Mouse (Mus musculus) lung, embryonic 16.5 days (tissue): ENCODE data around the gene Mapk6. TPM values are rescaled to one million over a fixed set of nuclear protein-coding genes. Genes with fewer than 3 reads are reported as not detected.

Experiments
- ATAC-seq: fragments of 200-750 bp; cut with Nextera tagmentation; 2 replicates; pipeline ENCODE4 v1.8.0; 2017; ENCODE audit warnings: low read depth, mild to moderate bottlenecking, moderate library complexity
- H3K27ac ChIP-seq: fragments of 300-500 bp; sonication (generic); 2 replicates; pipeline ENCODE4 v1.5.1; 2014; ENCODE audit warnings: mild to moderate bottlenecking, control low read depth, low read length
- H3K27me3 ChIP-seq: fragments of 300-500 bp; sonication (generic); 2 replicates; pipeline ENCODE4 v1.6.1; 2014; ENCODE audit warnings: low read depth, low read length, mixed read lengths; ENCODE audit not compliant: control insufficient read depth, insufficient read depth
- H3K36me3 ChIP-seq: fragments of 300-500 bp; sonication (generic); 2 replicates; pipeline ENCODE4 v1.6.1; 2014; ENCODE audit warnings: low read length; ENCODE audit not compliant: control insufficient read depth, insufficient read depth
- H3K4me1 ChIP-seq: fragments of 300-500 bp; sonication (generic); replicated peaks from 2 replicates; pipeline ENCODE4 v1.6.1; 2014; ENCODE audit warnings: low read length, mixed read lengths; ENCODE audit not compliant: control insufficient read depth, insufficient read depth
- H3K4me2 ChIP-seq: fragments of 300-500 bp; sonication (generic); 2 replicates; pipeline ENCODE4 v1.6.1; 2014; ENCODE audit warnings: low read depth, low read length, control low read depth
- H3K4me3 ChIP-seq: fragments of 300-500 bp; sonication (generic); 2 replicates; pipeline ENCODE4 v1.5.1; 2014; ENCODE audit warnings: mild to moderate bottlenecking, low read length, control low read depth
- H3K9ac ChIP-seq: fragments of 300-500 bp; sonication (generic); 2 replicates; pipeline ENCODE4 v1.6.1; 2014; ENCODE audit warnings: low read length, control low read depth
- H3K9me3 ChIP-seq: fragments of 300-500 bp; sonication (generic); 2 replicates; pipeline ENCODE4 v1.6.1; 2016; ENCODE audit warnings: low read length; ENCODE audit not compliant: control insufficient read depth
- WGBS: fragments of 180-500 bp; shearing (Covaris S2); extraction: QIAGEN DNeasy Blood & Tissue Kit; methylation state at CpG from one replicate; pipeline ENCODE4 v1.1.7; 2014; 5-methylcytosine and 5-hydroxymethylcytosine counted together
- polyA plus RNA-seq: library from polyadenylated mRNA; unstranded; fragments of >200 nt; fragmentation: Nextera tagmentation; extraction: Ambion mirVana; gene quantifications from 2 replicates; pipeline ENCODE4 v1.2.1, GENCODE M21; 2015

The Mapk6 gene
- polyA plus RNA-seq, 1 experiment from 2014 or later: 47.4 TPM

DNA sequence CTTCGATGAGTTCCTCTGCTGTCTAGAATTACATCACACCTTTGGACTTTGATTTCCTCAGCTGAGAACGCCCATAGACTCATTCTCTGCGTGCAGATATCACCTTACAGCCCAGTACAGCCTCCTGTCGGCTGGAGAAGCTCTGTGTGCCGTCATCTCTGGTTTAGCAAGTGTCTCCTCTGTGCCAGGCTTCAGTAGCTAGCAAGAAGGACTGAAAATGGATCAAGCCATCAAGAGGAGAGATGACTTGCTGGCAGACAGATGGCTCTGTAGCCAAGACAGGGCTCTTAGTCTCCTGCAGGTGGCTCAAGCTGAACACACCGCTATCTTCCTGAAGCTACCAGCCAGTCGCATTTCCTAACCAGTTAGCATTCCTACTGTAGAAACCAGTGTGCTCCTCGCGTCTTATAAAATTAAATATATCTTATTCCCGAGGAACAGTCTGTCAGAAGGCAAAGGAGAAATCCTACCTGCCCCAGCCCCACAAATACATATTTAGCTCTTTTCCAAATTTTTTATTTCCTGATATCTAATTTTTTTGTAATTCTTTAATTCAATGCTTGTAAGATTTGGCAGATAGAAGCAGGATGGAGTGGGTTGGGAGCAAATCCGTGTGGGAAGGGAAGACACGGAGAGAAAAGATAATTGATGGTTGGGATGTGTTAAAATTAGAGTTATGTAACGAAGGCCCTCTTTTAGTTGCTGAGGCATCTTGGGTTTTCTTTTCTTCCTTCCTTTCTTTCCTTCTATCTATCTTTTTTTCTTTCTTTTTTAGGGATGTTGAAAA is 87.5 kb downstream of the Mapk6 start:
- no peaks in the 10 kb centered on the region for H3K4me1 ChIP-seq
- no peak overlapping the region for H3K27ac ChIP-seq
- no peaks in the 10 kb centered on the region for H3K36me3 ChIP-seq
- WGBS: 59% methylated on average over 13 of the region's 13 CpGs
- no peak overlapping the region for H3K4me3 ChIP-seq
- no peak for ATAC-seq
- H3K4me2 ChIP-seq: no peak overlapping the region
- H3K9me3 ChIP-seq: no peaks in the 10 kb centered on the region
- H3K9ac ChIP-seq: no peak overlapping the region
- no peaks in the 10 kb centered on the region for H3K27me3 ChIP-seq

DNA sequence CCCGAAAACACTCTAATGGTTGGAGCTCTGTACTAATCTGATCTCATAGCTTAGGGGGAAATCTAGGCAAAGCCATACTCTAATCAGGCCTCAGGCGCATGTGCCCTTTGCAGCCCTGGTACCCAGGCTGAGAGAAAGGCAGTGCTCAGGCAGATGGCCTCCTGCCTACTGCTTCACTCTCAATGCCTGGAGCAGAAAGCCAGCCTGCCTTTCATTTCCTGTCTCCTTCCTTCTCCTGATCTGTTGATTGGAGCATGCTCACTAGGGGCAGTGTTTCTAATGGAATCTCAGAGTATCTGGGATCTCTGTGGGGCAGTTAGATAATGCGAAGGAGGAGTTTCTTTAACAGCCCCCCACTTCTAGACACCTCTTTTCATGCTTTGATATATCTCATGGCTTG is 90.4 kb downstream of the Mapk6 start:
- Histone ChIP-seq H3K9ac (no peak overlapping the region), H3K27me3 (no peaks in the 10 kb centered on the region), H3K4me2 (no peak overlapping the region), H3K36me3 (no peaks in the 10 kb centered on the region), H3K4me3 (no peak overlapping the region), H3K9me3 (no peaks in the 10 kb centered on the region), H3K27ac (no peak overlapping the region), H3K4me1 (peaks cover 6% of the 10 kb centered on the region)
- WGBS: 79% methylated on average over 3 of the region's 3 CpGs
- ATAC-seq: no peak

Other genes starting within 250 kb of the Mapk6 start
- 38.3 and 40.1 TPM in 2 replicates for gene Myo5c, start 178.0 kb downstream of the Mapk6 start, polyA plus RNA-seq
- gene Gnb5, start 103.7 kb downstream of the Mapk6 start, polyA plus RNA-seq: 16.8 and 17.5 TPM in 2 replicates
- gene Bcl2l10, start 62.2 kb downstream of the Mapk6 start, polyA plus RNA-seq: not detected in 2 replicates
- 32.2 and 36.3 TPM in 2 replicates for gene Leo1, start 31.5 kb upstream of the Mapk6 start, polyA plus RNA-seq
- gene Tmod3, start 149.7 kb upstream of the Mapk6 start, polyA plus RNA-seq: 177 and 185 TPM in 2 replicates
- 8.7 and 9.2 TPM in 2 replicates for gene Tmod2, start 201.3 kb upstream of the Mapk6 start, polyA plus RNA-seq
- 21.4 and 24.8 TPM in 2 replicates for gene Lysmd2, start 215.7 kb upstream of the Mapk6 start, polyA plus RNA-seq